Mouse (Mus musculus): ENCODE measurements at regions not wholly inside any gene's neighbourhood (a gene's known extent, or its start where the extent isn't known, plus 50 kb on each side); places are given as distances from the start of the nearest gene placed in this dataset.

- TF ChIP-seq POLR2A (IDR thresholded peaks at IDR 0.05; ENCODE audit: low read depth, low read length) (no peak), CTCF (IDR thresholded peaks at IDR 0.05; ENCODE audit: borderline replicate concordance, insufficient read depth, low read length) (no peak)
Measured at GRCm38 (mm10) chr13:72265650-72266049, 302.1 kb upstream of the Irx1 start.

Data from embryonic fibroblast, embryonic 13.5 days (primary cell).